Mouse (Mus musculus): ENCODE results near the gene Nemp1. TPM values are rescaled to one million over a fixed set of nuclear protein-coding genes. Genes with fewer than 3 reads are reported as not detected.

The Nemp1 gene
- 76.1 TPM for polyA plus RNA-seq (2014; fragmentation: Illumina TruSeq; extraction: RNeasy Lipid Tissue Mini Kit (QIAGEN cat#74804); ENCODE audit: low read depth, low replicate concordance)

GRCm38 (mm10) chr10:127666501-127667268 is at the start of gene Nemp1:
Gene Nemp1, plus strand, starts transcription at chr10:127666901.

GRCm38 (mm10) chr10:127620406-127621190 is 46.1 kb upstream of the Nemp1 start, which contains the start of gene Lrp1:
Gene Lrp1, minus strand, starts transcription at chr10:127621148.

GRCm38 (mm10) chr10:127642772-127643552 is 23.7 kb upstream of the Nemp1 start, which contains the start of gene Stat6:
Gene Stat6, plus strand, starts transcription at chr10:127642986.

GRCm38 (mm10) chr10:127668093-127669050 is 1.7 kb downstream of the Nemp1 start, which contains the start of gene Nab2:
Gene Nab2, minus strand, starts transcription at chr10:127668568.

GRCm38 (mm10) chr10:127704766-127705220 is 38.1 kb downstream of the Nemp1 start, which contains the start of gene Myo1a:
Gene Myo1a, plus strand, starts transcription at chr10:127705170.

GRCm38 (mm10) chr10:127724178-127724577 is 57.5 kb downstream of the Nemp1 start, which contains the start of gene Tac2:
Gene Tac2, plus strand, starts transcription at chr10:127724478.

GRCm38 (mm10) chr10:127739083-127739660 is 72.5 kb downstream of the Nemp1 start, which contains the start of gene Zbtb39:
Gene Zbtb39, plus strand, starts transcription at chr10:127739538.

Other genes starting within 250 kb of the Nemp1 start
- gene Stac3, start 165.2 kb upstream of the Nemp1 start, polyA plus RNA-seq (2014; fragmentation: Illumina TruSeq; extraction: RNeasy Lipid Tissue Mini Kit (QIAGEN cat#74804); ENCODE audit: low read depth, low replicate concordance) = not detected
- 10.5 TPM for gene Ndufa4l2, start 151.9 kb upstream of the Nemp1 start, polyA plus RNA-seq (2014; fragmentation: Illumina TruSeq; extraction: RNeasy Lipid Tissue Mini Kit (QIAGEN cat#74804); ENCODE audit: low read depth, low replicate concordance)
- gene Shmt2, start 144.5 kb upstream of the Nemp1 start, polyA plus RNA-seq (2014; fragmentation: Illumina TruSeq; extraction: RNeasy Lipid Tissue Mini Kit (QIAGEN cat#74804); ENCODE audit: low read depth, low replicate concordance) = 0.81 TPM
- not detected for gene Nxph4, start 132.3 kb upstream of the Nemp1 start, polyA plus RNA-seq (2014; fragmentation: Illumina TruSeq; extraction: RNeasy Lipid Tissue Mini Kit (QIAGEN cat#74804); ENCODE audit: low read depth, low replicate concordance)
- gene Lrp1, start 45.8 kb upstream of the Nemp1 start, polyA plus RNA-seq (2014; fragmentation: Illumina TruSeq; extraction: RNeasy Lipid Tissue Mini Kit (QIAGEN cat#74804); ENCODE audit: low read depth, low replicate concordance) = 0.77 TPM
- 1.3 TPM for gene Stat6, start 23.9 kb upstream of the Nemp1 start, polyA plus RNA-seq (2014; fragmentation: Illumina TruSeq; extraction: RNeasy Lipid Tissue Mini Kit (QIAGEN cat#74804); ENCODE audit: low read depth, low replicate concordance)
- 2.2 TPM for gene Nab2, start 1.7 kb downstream of the Nemp1 start, polyA plus RNA-seq (2014; fragmentation: Illumina TruSeq; extraction: RNeasy Lipid Tissue Mini Kit (QIAGEN cat#74804); ENCODE audit: low read depth, low replicate concordance)
- 2.4 TPM for gene Myo1a, start 38.3 kb downstream of the Nemp1 start, polyA plus RNA-seq (2014; fragmentation: Illumina TruSeq; extraction: RNeasy Lipid Tissue Mini Kit (QIAGEN cat#74804); ENCODE audit: low read depth, low replicate concordance)
- gene Tac2, start 57.6 kb downstream of the Nemp1 start, polyA plus RNA-seq (2014; fragmentation: Illumina TruSeq; extraction: RNeasy Lipid Tissue Mini Kit (QIAGEN cat#74804); ENCODE audit: low read depth, low replicate concordance) = not detected
- gene Zbtb39, start 72.6 kb downstream of the Nemp1 start, polyA plus RNA-seq (2014; fragmentation: Illumina TruSeq; extraction: RNeasy Lipid Tissue Mini Kit (QIAGEN cat#74804); ENCODE audit: low read depth, low replicate concordance) = 2.0 TPM
- gene Gpr182, start 84.8 kb downstream of the Nemp1 start, polyA plus RNA-seq (2014; fragmentation: Illumina TruSeq; extraction: RNeasy Lipid Tissue Mini Kit (QIAGEN cat#74804); ENCODE audit: low read depth, low replicate concordance) = 0.13 TPM
- gene Rdh1, start 92.8 kb downstream of the Nemp1 start, polyA plus RNA-seq (2014; fragmentation: Illumina TruSeq; extraction: RNeasy Lipid Tissue Mini Kit (QIAGEN cat#74804); ENCODE audit: low read depth, low replicate concordance) = 0.04 TPM
- not detected for gene Rdh16f1, start 92.9 kb downstream of the Nemp1 start, polyA plus RNA-seq (2014; fragmentation: Illumina TruSeq; extraction: RNeasy Lipid Tissue Mini Kit (QIAGEN cat#74804); ENCODE audit: low read depth, low replicate concordance)
- 0.45 TPM for gene Rdh9, start 109.5 kb downstream of the Nemp1 start, polyA plus RNA-seq (2014; fragmentation: Illumina TruSeq; extraction: RNeasy Lipid Tissue Mini Kit (QIAGEN cat#74804); ENCODE audit: low read depth, low replicate concordance)
- gene Rdh16, start 134.3 kb downstream of the Nemp1 start, polyA plus RNA-seq (2014; fragmentation: Illumina TruSeq; extraction: RNeasy Lipid Tissue Mini Kit (QIAGEN cat#74804); ENCODE audit: low read depth, low replicate concordance) = 0.13 TPM
- gene Rdh19, start 183.0 kb downstream of the Nemp1 start, polyA plus RNA-seq (2014; fragmentation: Illumina TruSeq; extraction: RNeasy Lipid Tissue Mini Kit (QIAGEN cat#74804); ENCODE audit: low read depth, low replicate concordance) = not detected
- gene Rdh16f2, start 199.6 kb downstream of the Nemp1 start, polyA plus RNA-seq (2014; fragmentation: Illumina TruSeq; extraction: RNeasy Lipid Tissue Mini Kit (QIAGEN cat#74804); ENCODE audit: low read depth, low replicate concordance) = not detected
- gene Rdh7, start 221.9 kb downstream of the Nemp1 start, polyA plus RNA-seq (2014; fragmentation: Illumina TruSeq; extraction: RNeasy Lipid Tissue Mini Kit (QIAGEN cat#74804); ENCODE audit: low read depth, low replicate concordance) = not detected
- 0.69 TPM for gene Sdr9c7, start 231.6 kb downstream of the Nemp1 start, polyA plus RNA-seq (2014; fragmentation: Illumina TruSeq; extraction: RNeasy Lipid Tissue Mini Kit (QIAGEN cat#74804); ENCODE audit: low read depth, low replicate concordance)